Mouse (Mus musculus) MEL (cell line): ENCODE results near the gene Supt3.

Experiments
- BHLHE40 ChIP-seq: IDR thresholded peaks from 2 replicates; pipeline ENCODE4 v1.6.1; 2012; ENCODE audit warnings: low read depth, mild to moderate bottlenecking, inconsistent platforms, low read length, improper control_type of control experiment, borderline replicate concordance
- CTCF ChIP-seq, 3 experiments: IDR thresholded peaks in 2 of 3; conservative IDR thresholded peaks in 1 of 3; 2 replicates each; pipeline ENCODE4 v1.5.1; 2011 to 2012; ENCODE audit warnings: low read length in 3 of 3, low read depth in 2 of 3, mild to moderate bottlenecking in 2 of 3, improper control_type of control experiment in 1 of 3, inconsistent platforms in 1 of 3, mixed read lengths in 1 of 3, moderate library complexity in 1 of 3; ENCODE audit not compliant: control insufficient read depth in 1 of 3, insufficient read depth in 1 of 3, poor library complexity in 1 of 3, severe bottlenecking in 1 of 3
- GABPA ChIP-seq: IDR thresholded peaks from 2 replicates; pipeline ENCODE4 v1.6.1; 2012; ENCODE audit warnings: low read depth, mild to moderate bottlenecking, inconsistent platforms, low read length, improper control_type of control experiment, moderate library complexity

DNA sequence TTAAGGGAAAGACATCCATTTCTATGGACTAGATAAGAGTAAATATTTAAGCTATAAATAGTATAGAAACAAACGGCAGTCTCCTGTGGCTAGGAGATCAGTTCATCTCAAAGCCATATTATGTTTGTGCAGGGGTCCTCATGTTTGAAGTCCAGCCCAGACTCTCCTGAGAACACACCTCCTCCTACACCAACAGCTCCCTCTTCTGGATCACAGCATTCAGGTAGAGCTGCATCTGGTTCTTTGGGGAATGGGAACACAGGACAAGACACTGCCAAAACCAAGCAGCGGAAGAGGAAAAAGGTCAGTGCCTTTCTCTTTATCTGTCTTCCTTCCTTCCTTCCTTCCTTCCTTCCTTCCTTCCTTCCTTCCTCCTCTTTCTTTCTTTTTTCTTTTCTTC is 264.1 kb downstream of the Supt3 start:
- TF ChIP-seq GABPA, result no peak
- peak in 2 of 3 experiments; percentile 10 to 29; a peak in 2 of 6 replicates for TF ChIP-seq CTCF (IDR thresholded peaks at IDR 0.05 in 2 of 3, conservative IDR thresholded peaks at IDR 0.05 in 1 of 3; ENCODE audit: control insufficient read depth in 1 of 3, insufficient read depth in 1 of 3, low read depth in 2 of 3, low read length in 3 of 3, poor library complexity in 1 of 3, severe bottlenecking in 1 of 3)
- TF ChIP-seq BHLHE40, result no peak
